Mouse (Mus musculus) midbrain, embryonic 12.5 days (tissue): ENCODE results near the gene Dao. TPM values are rescaled to one million over a fixed set of nuclear protein-coding genes. Genes with fewer than 3 reads are reported as not detected.

ENCODE experiments used
- ATAC-seq: fragments of 200-750 bp; cut with Nextera tagmentation; 2 replicates; pipeline ENCODE4 v1.8.0; 2017; ENCODE audit warnings: low read depth, moderate TSS enrichment, moderate library complexity; ENCODE audit not compliant: low FRiP score
- H3K27ac ChIP-seq: fragments of 300-500 bp; sonication (generic); replicated peaks from 2 replicates; pipeline ENCODE4 v1.5.1; 2016; ENCODE audit warnings: mild to moderate bottlenecking
- H3K27me3 ChIP-seq: fragments of 300-500 bp; sonication (generic); 2 replicates; pipeline ENCODE4 v1.6.1; 2016; ENCODE audit warnings: mild to moderate bottlenecking
- H3K36me3 ChIP-seq: fragments of 300-500 bp; sonication (generic); 2 replicates; pipeline ENCODE4 v1.6.1; 2016
- H3K4me1 ChIP-seq: fragments of 300-500 bp; sonication (generic); 2 replicates; pipeline ENCODE4 v1.6.1; 2016
- H3K4me2 ChIP-seq: fragments of 300-500 bp; sonication (generic); replicated peaks from 2 replicates; pipeline ENCODE4 v1.6.1; 2016; ENCODE audit warnings: mild to moderate bottlenecking, moderate library complexity
- H3K4me3 ChIP-seq: fragments of 300-500 bp; sonication (generic); 2 replicates; pipeline ENCODE4 v1.5.1; 2016; ENCODE audit warnings: mild to moderate bottlenecking
- H3K9ac ChIP-seq: fragments of 300-500 bp; sonication (generic); replicated peaks from 2 replicates; pipeline ENCODE4 v1.6.1; 2016; ENCODE audit warnings: mild to moderate bottlenecking, moderate library complexity
- H3K9me3 ChIP-seq: fragments of 300-500 bp; sonication (generic); 2 replicates; pipeline ENCODE4 v1.6.1; 2016; ENCODE audit warnings: mild to moderate bottlenecking
- WGBS: fragments of 180-500 bp; shearing (Covaris S2); methylation state at CpG from one replicate; pipeline ENCODE4 v1.1.7; 2016; 5-methylcytosine and 5-hydroxymethylcytosine counted together
- polyA plus RNA-seq: library from polyadenylated mRNA; unstranded; fragments of >200 nt; fragmentation: Nextera tagmentation; extraction: Ambion mirVana; gene quantifications from 2 replicates; pipeline ENCODE4 v1.2.1, GENCODE M21; 2016

Dao gene
- polyA plus RNA-seq, 1 experiment from 2014 or later = not detected

- Histone ChIP-seq H3K9me3 (no peaks in the 10 kb centered on the region), H3K4me3 (no peak overlapping the region), H3K27ac (no peak overlapping the region), H3K9ac (no peak overlapping the region), H3K27me3 (peaks cover 7% of the 10 kb centered on the region; the same call in 1 of the 2 replicates), H3K4me2 (no peak overlapping the region), H3K4me1 (peaks cover 5% of the 10 kb centered on the region; the same call in 1 of the 2 replicates), H3K36me3 (peaks cover 13% of the 10 kb centered on the region)
- 69% methylated on average over 9 of the region's 9 CpGs for WGBS
- ATAC-seq = no peak
These were observed 53.7 kb downstream of the Dao start for GRCm38 (mm10) chr5:114057129-114057731.

GRCm38 (mm10) chr5:114061675-114062074, 58.2 kb downstream of the Dao start:
- Histone ChIP-seq H3K4me3 (no peak overlapping the region), H3K27me3 (peaks cover 7% of the 10 kb centered on the region; the same call in 1 of the 2 replicates), H3K4me2 (no peak overlapping the region), H3K9me3 (no peaks in the 10 kb centered on the region), H3K27ac (no peak overlapping the region), H3K9ac (no peak overlapping the region), H3K36me3 (peaks cover 18% of the 10 kb centered on the region), H3K4me1 (no peaks in the 10 kb centered on the region)
- ATAC-seq = no peak
- WGBS = 60% methylated on average over 7 of the region's 7 CpGs

- Histone ChIP-seq H3K27me3 (peaks cover 4% of the 10 kb centered on the region; the same call in 1 of the 2 replicates), H3K4me1 (no peaks in the 10 kb centered on the region), H3K36me3 (peaks cover 14% of the 10 kb centered on the region), H3K9ac (no peak overlapping the region), H3K4me3 (no peak overlapping the region), H3K9me3 (no peaks in the 10 kb centered on the region), H3K4me2 (no peak overlapping the region), H3K27ac (no peak overlapping the region; the same call in 1 of the 2 replicates)
- ATAC-seq = no peak
- 66% methylated on average over 4 of the region's 4 CpGs for WGBS
These were observed 60.5 kb downstream of the Dao start for GRCm38 (mm10) chr5:114063958-114064357.

- WGBS = 94% methylated on average over 6 of the region's 6 CpGs
- Histone ChIP-seq H3K9me3 (no peaks in the 10 kb centered on the region), H3K27me3 (no peaks in the 10 kb centered on the region), H3K9ac (no peak within 1 kb of the TSS), H3K27ac (no peak within 1 kb of the TSS), H3K4me3 (no peak within 1 kb of the TSS), H3K36me3 (0 out of 2 replicates have a peak, but pooled peaks cover 8% of the 10 kb centered on the region), H3K4me1 (no peaks in the 10 kb centered on the region), H3K4me2 (no peak within 1 kb of the TSS)
- ATAC-seq = no peak
These were observed 61.7 kb downstream of the Dao start, which contains the start of gene Usp30 for GRCm38 (mm10) chr5:114065161-114065560. TSS of gene Usp30 (plus strand) at chr5:114065461.

GRCm38 (mm10) chr5:114066601-114067000, 63.1 kb downstream of the Dao start:
- H3K27me3 ChIP-seq = no peaks in the 10 kb centered on the region
- ATAC-seq = no peak
- H3K4me1 ChIP-seq = no peaks in the 10 kb centered on the region
- H3K4me3 ChIP-seq = no peak overlapping the region
- no peaks in the 10 kb centered on the region for H3K9me3 ChIP-seq
- 49% methylated on average over 6 of the region's 6 CpGs for WGBS
- H3K9ac ChIP-seq = no peak overlapping the region
- H3K27ac ChIP-seq = no peak overlapping the region
- 0 out of 2 replicates have a peak, but pooled peaks cover 8% of the 10 kb centered on the region for H3K36me3 ChIP-seq
- no peak overlapping the region for H3K4me2 ChIP-seq

GRCm38 (mm10) chr5:114067543-114067942, 64.0 kb downstream of the Dao start:
- Histone ChIP-seq H3K27ac (no peak overlapping the region), H3K4me1 (peaks cover 4% of the 10 kb centered on the region; the same call in 1 of the 2 replicates), H3K36me3 (0 out of 2 replicates have a peak, but pooled peaks cover 6% of the 10 kb centered on the region), H3K4me2 (no peak overlapping the region), H3K9me3 (no peaks in the 10 kb centered on the region), H3K4me3 (no peak overlapping the region), H3K27me3 (no peaks in the 10 kb centered on the region), H3K9ac (no peak overlapping the region)
- WGBS = 85% methylated on average over 9 of the region's 9 CpGs
- no peak for ATAC-seq

- H3K9ac ChIP-seq = no peak overlapping the region
- ATAC-seq = no peak
- H3K36me3 ChIP-seq = 0 out of 2 replicates have a peak, but pooled peaks cover 2% of the 10 kb centered on the region
- no peak overlapping the region for H3K27ac ChIP-seq
- no peak overlapping the region for H3K4me2 ChIP-seq
- 77% methylated on average over 9 of the region's 9 CpGs for WGBS
- no peaks in the 10 kb centered on the region for H3K27me3 ChIP-seq
- no peak overlapping the region for H3K4me3 ChIP-seq
- peaks cover 4% of the 10 kb centered on the region; the same call in 1 of the 2 replicates for H3K4me1 ChIP-seq
- no peaks in the 10 kb centered on the region for H3K9me3 ChIP-seq
These were observed 64.5 kb downstream of the Dao start for GRCm38 (mm10) chr5:114067982-114068381.

GRCm38 (mm10) chr5:114070858-114071257, 67.4 kb downstream of the Dao start:
- Histone ChIP-seq H3K4me1 (peaks cover 4% of the 10 kb centered on the region; the same call in 1 of the 2 replicates), H3K9me3 (no peaks in the 10 kb centered on the region), H3K9ac (no peak overlapping the region), H3K36me3 (no peaks in the 10 kb centered on the region), H3K27me3 (no peaks in the 10 kb centered on the region), H3K4me2 (no peak overlapping the region), H3K27ac (no peak overlapping the region), H3K4me3 (no peak overlapping the region)
- no peak for ATAC-seq
- 95% methylated on average over 4 of the region's 4 CpGs for WGBS

GRCm38 (mm10) chr5:114072262-114072661, 68.8 kb downstream of the Dao start:
- ATAC-seq = no peak

More at GRCm38 (mm10) chr5:114072262-114072661, 68.8 kb downstream of the Dao start:
- no peaks in the 10 kb centered on the region for H3K27me3 ChIP-seq
- no peak overlapping the region for H3K4me3 ChIP-seq
- H3K36me3 ChIP-seq = no peaks in the 10 kb centered on the region
- H3K27ac ChIP-seq = peak overlapping the region; percentile 7; the same call in 1 of the 2 replicates
- peaks cover 9% of the 10 kb centered on the region; the same call in 1 of the 2 replicates for H3K4me1 ChIP-seq
- 37% methylated on average over 2 of the region's 2 CpGs for WGBS
- no peaks in the 10 kb centered on the region for H3K9me3 ChIP-seq
- no peak overlapping the region for H3K4me2 ChIP-seq
- no peak overlapping the region for H3K9ac ChIP-seq

Other genes starting within 250 kb of the Dao start
- 80.7 and 81.6 TPM in 2 replicates for gene Sart3, start 231.2 kb upstream of the Dao start, polyA plus RNA-seq
- gene Iscu, start 231.0 kb upstream of the Dao start, polyA plus RNA-seq = 113 and 117 TPM in 2 replicates
- gene Tmem119, start 203.2 kb upstream of the Dao start, polyA plus RNA-seq = 19.1 and 26.4 TPM in 2 replicates
- 1.1 and 1.4 TPM in 2 replicates for gene Selplg, start 171.1 kb upstream of the Dao start, polyA plus RNA-seq
- gene Coro1c, start 94.9 kb upstream of the Dao start, polyA plus RNA-seq = 227 and 244 TPM in 2 replicates
- gene Ssh1, start 9.8 kb upstream of the Dao start, polyA plus RNA-seq = 16.0 and 18.5 TPM in 2 replicates
- 17.5 and 19.4 TPM in 2 replicates for gene Usp30, start 61.8 kb downstream of the Dao start, polyA plus RNA-seq
- gene Svop, start 87.9 kb downstream of the Dao start, polyA plus RNA-seq = 47.6 and 51.7 TPM in 2 replicates
- gene Alkbh2, start 124.5 kb downstream of the Dao start, polyA plus RNA-seq = 8.9 and 12.7 TPM in 2 replicates
- 40.2 and 41.6 TPM in 2 replicates for gene Ung, start 126.7 kb downstream of the Dao start, polyA plus RNA-seq
- gene Acacb, start 142.8 kb downstream of the Dao start, polyA plus RNA-seq = 2.5 and 3.1 TPM in 2 replicates